Mouse (Mus musculus): ENCODE measurements at regions not wholly inside any gene's neighbourhood (a gene's known extent, or its start where the extent isn't known, plus 50 kb on each side); places are given as distances from the start of the nearest gene placed in this dataset.

DNA sequence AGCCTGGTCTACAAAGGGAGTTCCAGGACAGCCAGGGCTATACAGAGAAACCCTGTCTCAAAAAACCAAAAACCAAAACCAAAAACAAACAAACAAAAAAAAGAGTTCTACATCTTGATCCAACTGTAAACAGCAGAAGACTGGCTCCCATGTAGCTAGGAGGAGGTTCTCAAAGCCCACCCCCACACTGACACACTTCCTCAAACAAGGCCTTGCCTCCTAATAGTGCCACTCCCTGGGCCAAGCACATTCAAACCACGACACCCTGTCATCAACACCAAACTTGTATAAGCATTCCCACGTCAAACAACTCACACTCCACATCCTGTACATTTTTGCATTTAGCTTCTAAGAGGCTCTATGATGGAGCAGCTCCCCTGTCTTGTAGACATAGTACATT is 89.6 kb upstream of the Jade1 start:
- no peaks in the 10 kb centered on the region for H3K79me2 ChIP-seq (replicated peaks; ENCODE audit: control insufficient read depth, extremely low read depth, insufficient read depth, poor library complexity, severe bottlenecking)
- DNase-seq (ENCODE audit: extremely low read depth), result no peak
- no peaks in the 10 kb centered on the region for H3K9me3 ChIP-seq (replicated peaks; ENCODE audit: low read length)
- TF ChIP-seq JUN (IDR thresholded peaks at IDR 0.05; ENCODE audit: insufficient read depth, low read depth, low read length) (no peak), MYC (IDR thresholded peaks at IDR 0.05; ENCODE audit: low read depth, low read length) (no peak), TCF12 (IDR thresholded peaks at IDR 0.05; ENCODE audit: low read depth, low read length) (no peak), CTCF (conservative IDR thresholded peaks at IDR 0.05 in 1 of 2, IDR thresholded peaks at IDR 0.05 in 1 of 2; ENCODE audit: low read depth in 2 of 2, low read length in 2 of 2) (no peak), JUND (conservative IDR thresholded peaks at IDR 0.05; ENCODE audit: low read depth, low read length) (no peak)
- no peak overlapping the region for H3K4me2 ChIP-seq (ENCODE audit: insufficient read depth, low read depth, poor library complexity, severe bottlenecking)
- no peaks in the 10 kb centered on the region for H3K27me3 ChIP-seq (replicated peaks)
- no peaks in the 10 kb centered on the region for H3K36me3 ChIP-seq (replicated peaks in 1 of 2; ENCODE audit: control insufficient read depth in 1 of 2, insufficient read depth in 1 of 2, low read length in 1 of 2)
- no peak overlapping the region for H3K4me3 ChIP-seq (replicated peaks in 1 of 3; ENCODE audit: low read depth in 2 of 3, low read length in 2 of 3, poor library complexity in 1 of 3)
- in situ Hi-C loops (cut with MboI; ENCODE audit: low pct_ligation_motif_present, low pct_unique_long_range_greater_than_20kb, low sequenced_read_pairs), result no loop called here
- H3K4me1 ChIP-seq (ENCODE audit: control insufficient read depth in 1 of 2, insufficient read depth in 2 of 2), result peaks cover 0 to 14% of the 10 kb centered on the region in 2 experiments; a peak in 2 of 4 replicates
- H3K9ac ChIP-seq (ENCODE audit: insufficient read depth, low read depth), result no peak overlapping the region
- dilution Hi-C loops (cut with MboI; ENCODE audit: extremely low pct_ligation_motif_present, extremely low pct_unique_long_range_greater_than_20kb, low sequenced_read_pairs), result no loop called here
- no peak overlapping the region for H3K27ac ChIP-seq (ENCODE audit: insufficient read depth, low read depth)

DNA sequence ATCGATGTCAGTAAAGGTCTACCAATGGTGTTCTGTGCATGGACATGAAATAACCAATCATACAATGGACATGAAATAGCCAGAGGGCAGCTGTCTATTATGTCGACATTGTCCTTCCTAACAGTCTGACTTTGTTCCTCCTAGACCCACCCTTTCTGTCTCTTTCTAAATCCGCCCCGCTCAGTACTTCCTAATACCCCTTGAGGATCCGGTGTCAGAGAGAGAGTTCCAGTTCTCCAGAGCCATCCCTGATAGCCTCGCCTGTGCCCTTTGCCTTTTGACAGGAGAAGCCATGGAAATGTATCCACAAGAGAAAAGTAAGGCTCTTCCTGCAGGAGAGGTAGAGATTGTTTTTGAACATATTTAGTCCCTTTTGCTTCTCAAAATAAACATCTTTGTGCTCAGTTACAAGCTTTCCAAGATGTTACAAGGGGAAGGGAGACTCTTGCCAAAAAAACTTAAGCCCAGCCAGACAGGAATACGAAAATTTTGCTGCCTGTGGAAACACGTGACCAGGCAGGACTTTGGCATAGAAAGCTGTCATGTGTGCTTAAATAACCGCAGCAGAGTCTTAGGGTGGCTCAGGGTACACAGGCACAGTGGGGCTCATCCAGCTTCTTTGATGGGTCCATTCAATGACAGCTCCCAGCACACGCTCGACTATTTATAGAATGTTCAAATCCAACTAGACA is 92.4 kb upstream of the Jade1 start:
- no peak overlapping the region for H3K9ac ChIP-seq (ENCODE audit: insufficient read depth, low read depth)
- dilution Hi-C loops (cut with MboI; ENCODE audit: extremely low pct_ligation_motif_present, extremely low pct_unique_long_range_greater_than_20kb, low sequenced_read_pairs), result no loop called here
- H3K36me3 ChIP-seq (replicated peaks in 1 of 2; ENCODE audit: control insufficient read depth in 1 of 2, insufficient read depth in 1 of 2, low read length in 1 of 2), result no peaks in the 10 kb centered on the region
- H3K9me3 ChIP-seq (replicated peaks; ENCODE audit: low read length), result peaks cover 3% of the 10 kb centered on the region
- no peak overlapping the region for H3K27ac ChIP-seq (ENCODE audit: insufficient read depth, low read depth)
- no peak overlapping the region for H3K4me2 ChIP-seq (ENCODE audit: insufficient read depth, low read depth, poor library complexity, severe bottlenecking)
- H3K27me3 ChIP-seq (replicated peaks), result no peaks in the 10 kb centered on the region
- no peak overlapping the region for H3K4me3 ChIP-seq (replicated peaks in 1 of 3; ENCODE audit: low read depth in 2 of 3, low read length in 2 of 3, poor library complexity in 1 of 3)
- no peak for DNase-seq (ENCODE audit: extremely low read depth)
- in situ Hi-C loops (cut with MboI; ENCODE audit: low pct_ligation_motif_present, low pct_unique_long_range_greater_than_20kb, low sequenced_read_pairs), result no loop called here
- TF ChIP-seq BHLHE40 (IDR thresholded peaks at IDR 0.05; ENCODE audit: low read depth, low read length) (no peak), JUN (IDR thresholded peaks at IDR 0.05; ENCODE audit: insufficient read depth, low read depth, low read length) (no peak), CHD2 (IDR thresholded peaks at IDR 0.05; ENCODE audit: low read length) (no peak), USF2 (conservative IDR thresholded peaks at IDR 0.05; ENCODE audit: low read depth, low read length) (no peak), JUND (conservative IDR thresholded peaks at IDR 0.05; ENCODE audit: low read depth, low read length) (no peak), MYC (IDR thresholded peaks at IDR 0.05; ENCODE audit: low read depth, low read length) (no peak), ZMIZ1 (IDR thresholded peaks at IDR 0.05; ENCODE audit: low read depth, low read length) (no peak), GABPA (IDR thresholded peaks at IDR 0.05; ENCODE audit: insufficient replicate concordance, low read depth, low read length) (no peak), ELF1 (IDR thresholded peaks at IDR 0.05; ENCODE audit: low read depth, low read length) (no peak), MAX (IDR thresholded peaks at IDR 0.05; ENCODE audit: low read length) (no peak), E2F4 (IDR thresholded peaks at IDR 0.05; ENCODE audit: insufficient replicate concordance, low read depth, low read length) (no peak), PAX5 (IDR thresholded peaks at IDR 0.05; ENCODE audit: low read length) (no peak), USF1 (IDR thresholded peaks at IDR 0.05; ENCODE audit: low read depth, low read length) (no peak), CTCF (conservative IDR thresholded peaks at IDR 0.05 in 1 of 2, IDR thresholded peaks at IDR 0.05 in 1 of 2; ENCODE audit: low read depth in 2 of 2, low read length in 2 of 2) (no peak)
- H3K4me1 ChIP-seq (ENCODE audit: control insufficient read depth in 1 of 2, insufficient read depth in 2 of 2), result peaks cover 0 to 14% of the 10 kb centered on the region in 2 experiments; a peak in 2 of 4 replicates
- no peaks in the 10 kb centered on the region for H3K79me2 ChIP-seq (replicated peaks; ENCODE audit: control insufficient read depth, extremely low read depth, insufficient read depth, poor library complexity, severe bottlenecking)

Measured in CH12.LX (cell line).